Mouse (Mus musculus) E14TG2a.4 (cell line): ENCODE results near the gene Lamtor2.

Source experiments
- H3K27me3 ChIP-seq: 2 replicates; pipeline ENCODE4 v1.6.1; 2014; ENCODE audit warnings: low read length, control low read depth; ENCODE audit not compliant: insufficient read depth
- H3K36me3 ChIP-seq: 2 replicates; pipeline ENCODE4 v1.6.1; 2014; ENCODE audit warnings: low read length, control low read depth; ENCODE audit not compliant: insufficient read depth
- H3K4me1 ChIP-seq: replicated peaks from 2 replicates; pipeline ENCODE4 v1.6.1; 2014; ENCODE audit warnings: low read depth, low read length, control low read depth
- H3K4me3 ChIP-seq: replicated peaks from 2 replicates; pipeline ENCODE4 v1.5.1; 2014; ENCODE audit warnings: mild to moderate bottlenecking, low read length
- H3K9me3 ChIP-seq: 2 replicates; pipeline ENCODE4 v1.6.1; 2014; ENCODE audit warnings: low read length, control low read depth
- CTCF ChIP-seq: conservative IDR thresholded peaks from 2 replicates; pipeline ENCODE4 v1.5.1; 2014; ENCODE audit warnings: low read length
- NANOG ChIP-seq: IDR thresholded peaks from 2 replicates; pipeline ENCODE4 v1.6.1; 2014; ENCODE audit warnings: borderline replicate concordance, low read length, mixed read lengths
- POU5F1 ChIP-seq: IDR thresholded peaks from 2 replicates; pipeline ENCODE4 v1.6.1; 2014; ENCODE audit warnings: low read length, borderline replicate concordance

The Lamtor2 gene

DNA sequence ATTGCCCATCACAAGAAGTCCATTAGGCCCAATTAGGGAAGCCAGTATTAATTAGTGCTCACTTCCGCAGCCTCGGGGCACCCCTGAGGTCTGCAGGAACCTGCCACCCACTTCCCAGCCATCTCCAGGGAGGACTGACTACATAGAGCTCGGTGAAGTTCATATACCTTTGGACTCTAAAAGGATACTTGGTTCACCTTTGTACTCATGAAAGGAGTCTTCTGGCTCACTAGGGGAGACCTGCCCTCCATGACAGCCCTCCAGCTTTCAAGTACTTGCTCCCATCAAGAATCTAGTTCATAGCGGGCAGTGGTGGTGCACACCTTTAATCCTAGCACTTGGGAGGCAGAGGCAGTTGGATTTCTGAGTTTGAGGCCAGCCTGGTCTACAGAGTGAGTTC lies 34.5 kb downstream of the Lamtor2 start:
- no peak overlapping the region for H3K4me3 ChIP-seq
- peaks cover 9% of the 10 kb centered on the region for H3K36me3 ChIP-seq
- H3K4me1 ChIP-seq = peaks cover 66% of the 10 kb centered on the region
- H3K27me3 ChIP-seq = 0 out of 2 replicates have a peak, but pooled peaks cover 6% of the 10 kb centered on the region
- H3K9me3 ChIP-seq = no peaks in the 10 kb centered on the region
- TF ChIP-seq CTCF (no peak), NANOG (no peak), POU5F1 (no peak)

DNA sequence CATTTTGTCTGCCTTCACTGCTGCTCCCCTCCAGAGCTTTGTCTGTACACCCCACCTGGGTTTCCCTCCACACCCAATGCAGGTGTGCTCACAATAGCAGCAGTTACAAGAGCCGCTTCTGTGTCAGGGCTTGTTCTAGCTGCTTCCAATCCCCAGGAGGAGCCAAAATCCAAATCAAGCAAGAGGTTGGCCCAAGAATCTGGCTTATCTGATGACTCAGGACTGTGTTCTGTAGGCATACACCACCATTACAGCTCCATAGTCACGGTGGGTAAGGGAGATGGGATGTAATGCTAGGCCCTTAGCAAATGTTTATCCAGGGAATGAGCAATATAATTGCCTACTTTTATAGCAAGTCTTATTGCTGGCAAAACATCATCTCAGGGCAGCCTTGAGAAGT lies 36.5 kb downstream of the Lamtor2 start:
- Histone ChIP-seq H3K9me3 (no peaks in the 10 kb centered on the region), H3K4me1 (peaks cover 66% of the 10 kb centered on the region), H3K36me3 (no peaks in the 10 kb centered on the region), H3K27me3 (0 out of 2 replicates have a peak, but pooled peaks cover 8% of the 10 kb centered on the region), H3K4me3 (no peak overlapping the region)
- no peak for TF ChIP-seq NANOG
- no peak for TF ChIP-seq POU5F1

DNA sequence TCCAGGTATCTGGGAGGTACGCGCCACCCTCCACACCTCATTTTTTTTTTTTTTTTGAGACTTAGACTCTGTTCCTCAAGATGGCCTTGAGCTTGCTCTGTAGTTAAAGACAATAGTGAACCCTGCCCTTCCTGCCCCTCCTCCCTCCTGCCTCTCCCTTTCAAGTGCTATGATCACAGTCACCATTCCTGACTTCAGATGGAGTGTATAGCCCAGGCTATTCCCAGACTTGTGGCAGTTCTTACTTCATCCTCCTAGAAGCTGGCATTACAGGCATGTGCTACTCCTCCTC lies 37.8 kb downstream of the Lamtor2 start:
- peaks cover 73% of the 10 kb centered on the region for H3K4me1 ChIP-seq
- TF ChIP-seq NANOG (no peak), CTCF (no peak), POU5F1 (no peak)
- H3K27me3 ChIP-seq = 0 out of 2 replicates have a peak, but pooled peaks cover 8% of the 10 kb centered on the region

DNA sequence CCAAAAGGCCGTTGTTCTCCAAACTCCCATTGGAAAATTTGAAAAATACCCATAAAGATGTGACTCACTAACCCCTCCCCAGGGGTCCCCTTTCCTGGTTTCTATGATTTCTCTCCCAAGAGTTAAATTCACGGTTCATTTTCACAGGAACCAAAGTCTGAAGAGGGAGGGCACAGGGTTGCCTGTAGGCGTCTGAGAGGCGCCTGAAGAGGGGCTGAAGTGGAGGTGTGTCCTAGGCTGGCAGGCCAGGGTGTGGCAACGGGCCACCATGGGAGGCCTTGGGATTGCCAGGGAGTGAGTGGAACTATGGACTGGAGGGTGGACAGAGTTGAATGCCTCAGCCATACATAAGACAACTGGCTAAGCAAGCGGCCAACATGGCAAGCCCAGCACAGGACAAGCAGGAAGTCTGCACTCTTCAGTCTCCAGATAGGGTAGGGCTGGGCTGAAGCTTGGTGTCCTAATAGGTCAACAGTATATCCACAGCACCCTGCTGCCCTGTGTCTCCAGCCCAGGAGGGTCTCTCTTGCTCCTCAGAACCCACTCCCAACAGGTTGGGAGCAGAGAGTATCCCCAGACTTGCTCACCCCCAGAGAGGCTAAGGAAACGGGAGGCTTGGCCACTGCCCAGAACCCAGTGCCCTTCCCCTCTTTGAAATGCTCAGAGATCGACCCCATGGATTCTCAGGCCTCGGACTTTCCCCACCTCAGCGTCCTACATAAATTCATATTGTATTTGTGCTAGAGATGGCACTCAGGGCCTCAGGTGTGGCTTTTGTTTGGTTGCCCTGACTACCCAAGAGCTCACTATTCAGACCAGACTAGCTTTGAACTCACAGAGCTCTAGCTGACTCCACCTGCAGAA lies 38.4 kb downstream of the Lamtor2 start:
- H3K36me3 ChIP-seq = no peaks in the 10 kb centered on the region
- TF ChIP-seq POU5F1 = no peak
- TF ChIP-seq NANOG = no peak
- TF ChIP-seq CTCF = no peak
- H3K4me3 ChIP-seq = peak overlapping the region; percentile 24
- H3K9me3 ChIP-seq = no peaks in the 10 kb centered on the region
- H3K27me3 ChIP-seq = 0 out of 2 replicates have a peak, but pooled peaks cover 8% of the 10 kb centered on the region
- peaks cover 69% of the 10 kb centered on the region for H3K4me1 ChIP-seq

More for the DNA sequence above, 37.8 kb downstream of the Lamtor2 start:
- H3K4me3 ChIP-seq = no peak overlapping the region
- no peaks in the 10 kb centered on the region for H3K36me3 ChIP-seq
- no peaks in the 10 kb centered on the region for H3K9me3 ChIP-seq

DNA sequence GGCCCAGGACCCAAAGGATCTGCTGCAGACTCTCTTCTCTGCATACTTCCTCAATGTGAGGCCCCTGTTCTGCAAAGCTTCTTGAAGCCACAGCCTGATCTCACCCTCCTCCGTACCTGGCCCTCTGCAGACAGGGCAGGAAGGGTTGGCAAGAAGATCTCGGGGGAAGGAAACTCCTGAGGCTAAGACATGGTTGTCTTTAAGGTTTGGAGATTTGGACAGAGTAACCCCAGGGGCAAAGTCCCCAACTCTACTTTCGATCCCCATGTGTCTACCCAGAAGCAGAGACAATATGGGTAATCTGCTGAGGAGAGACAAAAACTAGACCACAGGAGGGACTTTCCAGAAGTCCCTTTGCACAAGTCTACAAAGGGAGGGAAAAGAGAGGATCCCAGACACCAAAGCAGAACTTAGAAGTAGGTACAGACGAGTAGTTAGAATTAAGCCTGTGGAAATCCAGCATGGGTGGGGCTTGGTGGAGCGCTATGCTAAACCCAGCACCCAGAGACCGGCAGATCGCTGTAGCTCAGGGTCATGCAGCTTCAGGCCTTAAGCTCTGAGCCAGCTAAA lies 39.2 kb downstream of the Lamtor2 start:
- TF ChIP-seq CTCF (no peak), POU5F1 (no peak), NANOG (no peak)
- Histone ChIP-seq H3K9me3 (no peaks in the 10 kb centered on the region), H3K27me3 (0 out of 2 replicates have a peak, but pooled peaks cover 8% of the 10 kb centered on the region), H3K4me3 (peak overlapping the region; percentile 29; the same call in 1 of the 2 replicates), H3K4me1 (peaks cover 75% of the 10 kb centered on the region), H3K36me3 (no peaks in the 10 kb centered on the region)

DNA sequence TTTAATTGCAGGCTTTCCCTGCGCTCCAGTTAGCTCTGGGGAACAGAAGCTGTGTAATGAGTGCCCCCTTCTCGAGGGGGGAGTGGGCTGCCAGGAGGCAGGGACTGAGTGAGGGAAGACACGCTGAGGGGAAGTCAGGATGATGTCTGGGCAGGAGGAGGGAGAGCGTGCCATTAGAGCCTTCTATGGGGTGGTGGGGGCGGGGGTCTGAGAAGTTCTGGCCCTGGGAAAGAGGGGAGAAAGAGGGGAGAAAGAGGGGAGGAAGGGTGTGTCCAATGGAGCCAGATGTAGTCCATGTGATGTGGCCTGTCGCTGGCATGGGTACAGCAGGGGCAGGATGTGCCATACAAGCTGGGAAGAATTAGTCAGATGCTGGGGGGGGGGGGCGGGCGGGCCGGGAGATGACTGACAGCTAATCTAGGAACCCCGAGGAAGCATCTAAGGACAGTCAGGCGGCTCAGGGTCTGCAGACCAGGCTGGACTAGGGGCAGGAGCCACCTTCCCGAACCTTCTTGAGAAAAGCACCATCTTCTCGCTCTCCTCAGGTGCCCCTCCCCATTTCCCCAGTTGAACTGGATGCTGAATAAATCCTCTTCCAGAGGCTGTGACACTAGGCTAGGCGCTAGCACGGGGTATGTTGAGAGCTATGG lies 39.9 kb downstream of the Lamtor2 start:
- no peak for TF ChIP-seq POU5F1
- no peak for TF ChIP-seq CTCF
- no peak for TF ChIP-seq NANOG
- 0 out of 2 replicates have a peak, but pooled peaks cover 8% of the 10 kb centered on the region for H3K27me3 ChIP-seq
- 0 out of 2 replicates have a peak, but pooled peaks cover 2% of the 10 kb centered on the region for H3K36me3 ChIP-seq
- peak overlapping the region; percentile 43 for H3K4me3 ChIP-seq
- no peaks in the 10 kb centered on the region for H3K9me3 ChIP-seq
- peaks cover 81% of the 10 kb centered on the region for H3K4me1 ChIP-seq

DNA sequence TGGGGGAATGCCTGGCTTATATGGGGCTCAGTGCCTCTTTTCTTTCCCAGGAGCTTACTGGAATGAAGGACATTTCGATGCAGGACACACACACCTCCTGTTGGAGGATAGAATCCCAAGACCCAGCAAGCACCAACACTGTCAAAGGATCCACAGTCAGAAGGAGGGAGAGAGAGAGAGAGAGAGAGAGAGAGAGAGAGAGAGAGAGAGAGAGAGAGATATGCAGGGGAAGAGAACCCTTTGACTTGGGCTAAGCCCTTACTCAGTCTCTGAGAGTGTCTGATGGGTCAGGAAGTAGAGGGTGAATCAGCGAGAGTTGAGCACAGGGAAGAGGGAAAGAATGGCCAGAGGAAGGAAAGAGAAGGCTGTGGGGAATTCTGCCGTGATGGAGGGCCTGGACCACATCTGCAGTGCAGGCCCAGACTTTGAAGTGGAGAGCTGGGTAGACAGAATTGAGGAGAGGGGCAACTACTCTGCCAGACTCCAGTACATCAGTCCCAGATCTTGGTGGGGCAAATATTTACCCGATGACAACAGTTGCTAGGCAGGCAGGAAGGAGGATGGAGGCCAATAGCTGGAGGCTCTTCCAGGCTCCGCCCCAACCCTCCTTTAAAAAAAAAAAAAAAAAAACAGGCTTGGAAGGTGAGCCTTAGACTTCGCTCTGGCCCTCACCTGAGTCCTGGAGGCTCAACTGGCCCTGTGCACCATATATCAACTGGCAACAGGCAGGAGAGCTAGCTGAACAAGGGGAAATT lies 40.6 kb downstream of the Lamtor2 start:
- no peak for TF ChIP-seq NANOG
- no peak for TF ChIP-seq POU5F1
- TF ChIP-seq CTCF = no peak
- H3K4me1 ChIP-seq = peaks cover 87% of the 10 kb centered on the region
- 0 out of 2 replicates have a peak, but pooled peaks cover 7% of the 10 kb centered on the region for H3K36me3 ChIP-seq
- peak overlapping the region; percentile 77 for H3K4me3 ChIP-seq
- H3K27me3 ChIP-seq = 0 out of 2 replicates have a peak, but pooled peaks cover 8% of the 10 kb centered on the region
- no peaks in the 10 kb centered on the region for H3K9me3 ChIP-seq

DNA sequence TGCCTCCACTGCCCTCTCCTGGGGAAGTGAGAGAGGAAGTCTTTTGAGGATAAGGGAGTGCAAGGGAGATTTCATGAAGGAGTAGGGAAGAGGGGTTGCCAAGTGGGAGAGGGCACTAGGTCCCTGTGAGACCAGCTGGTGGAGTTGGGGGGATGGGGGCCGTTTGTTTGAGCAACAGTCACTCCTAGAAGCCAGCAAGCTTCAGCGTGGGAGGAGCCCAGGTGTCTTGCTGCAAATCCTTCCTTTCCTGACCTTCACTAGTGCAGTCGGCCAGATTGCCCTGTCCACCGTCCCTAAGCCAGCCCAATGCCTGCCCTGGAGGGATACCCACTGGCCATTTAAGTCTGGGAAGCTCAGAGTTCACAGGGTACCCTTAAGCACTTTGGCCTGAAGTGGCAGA lies 41.3 kb downstream of the Lamtor2 start:
- H3K27me3 ChIP-seq = 0 out of 2 replicates have a peak, but pooled peaks cover 8% of the 10 kb centered on the region
- H3K36me3 ChIP-seq = peaks cover 11% of the 10 kb centered on the region
- H3K4me1 ChIP-seq = peaks cover 90% of the 10 kb centered on the region
- no peaks in the 10 kb centered on the region for H3K9me3 ChIP-seq
- peak overlapping the region; percentile 77 for H3K4me3 ChIP-seq
- TF ChIP-seq NANOG (no peak), POU5F1 (no peak), CTCF (no peak)
